Mouse (Mus musculus) embryonic facial prominence, embryonic 14.5 days (tissue): ENCODE data around the gene Gm20388. TPM values are rescaled to one million over a fixed set of nuclear protein-coding genes. Genes with fewer than 3 reads are reported as not detected.

Source experiments
- ATAC-seq: fragments of 200-750 bp; cut with Nextera tagmentation; 2 replicates; pipeline ENCODE4 v1.8.0; 2017; ENCODE audit warnings: low read depth, moderate number of reproducible peaks, moderate TSS enrichment
- DNase-seq: peaks from one replicate; pipeline ENCODE4 v3.0.0-alpha.2; 2015; ENCODE audit warnings: low spot score
- H3K27ac ChIP-seq: fragments of 300-500 bp; sonication (generic); replicated peaks from 2 replicates; pipeline ENCODE4 v1.5.1; 2014; ENCODE audit warnings: low read depth, mild to moderate bottlenecking, low read length, moderate library complexity
- H3K27me3 ChIP-seq: fragments of 300-500 bp; sonication (generic); replicated peaks from 2 replicates; pipeline ENCODE4 v1.6.1; 2014; ENCODE audit warnings: low read length; ENCODE audit not compliant: control insufficient read depth, insufficient read depth
- H3K36me3 ChIP-seq: fragments of 300-500 bp; sonication (generic); 2 replicates; pipeline ENCODE4 v1.6.1; 2014; ENCODE audit warnings: low read length, mixed read lengths; ENCODE audit not compliant: control insufficient read depth, insufficient read depth
- H3K4me1 ChIP-seq: fragments of 300-500 bp; sonication (generic); 2 replicates; pipeline ENCODE4 v1.6.1; 2014; ENCODE audit warnings: antibody characterized with exemption, low read length; ENCODE audit not compliant: control insufficient read depth, insufficient read depth
- H3K4me2 ChIP-seq: fragments of 300-500 bp; sonication (generic); 2 replicates; pipeline ENCODE4 v1.6.1; 2014; ENCODE audit warnings: low read depth, mild to moderate bottlenecking, low read length, moderate library complexity, mixed read lengths
- H3K4me3 ChIP-seq: fragments of 300-500 bp; sonication (generic); 2 replicates; pipeline ENCODE4 v1.5.1; 2014; ENCODE audit warnings: low read depth, mild to moderate bottlenecking, low read length
- H3K9ac ChIP-seq: fragments of 300-500 bp; sonication (generic); 2 replicates; pipeline ENCODE4 v1.6.1; 2014; ENCODE audit warnings: low read depth, mild to moderate bottlenecking, low read length, moderate library complexity, mixed read lengths
- H3K9me3 ChIP-seq: fragments of 300-500 bp; sonication (generic); 2 replicates; pipeline ENCODE4 v1.6.1; 2016; ENCODE audit warnings: low read length; ENCODE audit not compliant: control insufficient read depth
- WGBS: fragments of 180-500 bp; shearing (Covaris S2); extraction: QIAGEN DNeasy Blood & Tissue Kit; methylation state at CpG from one replicate; pipeline ENCODE4 v1.1.7; 2014; 5-methylcytosine and 5-hydroxymethylcytosine counted together
- polyA plus RNA-seq: library from polyadenylated mRNA; unstranded; fragments of >200 nt; fragmentation: Nextera tagmentation; extraction: Ambion mirVana; gene quantifications from 2 replicates; pipeline ENCODE4 v1.2.1, GENCODE M21; 2014

Gene Gm20388
- polyA plus RNA-seq, 1 experiment from 2014 or later, result not detected

GRCm38 (mm10) chr8:120454404-120454803 lies 543.8 kb downstream of the Gm20388 start:
- H3K4me2 ChIP-seq, result no peak overlapping the region
- H3K27ac ChIP-seq, result no peak overlapping the region
- H3K4me1 ChIP-seq, result peaks cover 15% of the 10 kb centered on the region
- no peaks in the 10 kb centered on the region for H3K27me3 ChIP-seq
- ATAC-seq, result no peak
- H3K36me3 ChIP-seq, result no peaks in the 10 kb centered on the region
- WGBS, result 78% methylated on average over 6 of the region's 6 CpGs
- no peaks in the 10 kb centered on the region for H3K9me3 ChIP-seq
- DNase-seq, result no peak
- H3K4me3 ChIP-seq, result no peak overlapping the region
- H3K9ac ChIP-seq, result no peak overlapping the region

GRCm38 (mm10) chr8:120460375-120460774 lies 549.7 kb downstream of the Gm20388 start:
- Histone ChIP-seq H3K4me2 (no peak overlapping the region), H3K36me3 (no peaks in the 10 kb centered on the region), H3K4me3 (no peak overlapping the region), H3K9ac (no peak overlapping the region), H3K27me3 (no peaks in the 10 kb centered on the region), H3K27ac (peak overlapping the region; percentile 52; the same call in 1 of the 2 replicates), H3K9me3 (no peaks in the 10 kb centered on the region), H3K4me1 (peaks cover 30% of the 10 kb centered on the region)
- DNase-seq (no peak), ATAC-seq (no peak)
- 50% methylated on average over 6 of the region's 6 CpGs for WGBS

DNA sequence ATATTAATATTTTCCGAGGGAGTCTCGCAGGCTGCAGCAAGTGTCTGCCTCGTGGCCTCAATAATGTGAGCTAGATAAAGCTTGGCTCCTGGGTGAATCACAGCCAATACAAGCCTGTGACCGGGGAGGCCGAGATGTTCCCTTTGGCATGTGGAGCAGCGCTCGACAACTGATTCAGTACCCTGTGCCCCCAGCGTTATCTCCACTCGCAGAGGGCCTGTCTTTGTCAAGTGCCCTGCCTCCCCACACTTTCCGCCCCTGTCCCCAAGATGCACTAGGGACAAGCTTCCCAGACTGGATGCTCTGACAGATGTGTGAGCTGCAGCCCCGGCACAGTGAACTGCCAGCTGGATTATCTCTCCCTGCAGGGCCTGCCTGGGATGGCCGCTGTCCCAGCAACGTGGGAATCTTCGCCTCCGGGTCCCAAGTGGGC lies 551.5 kb downstream of the Gm20388 start:
- H3K9me3 ChIP-seq, result no peaks in the 10 kb centered on the region
- H3K27me3 ChIP-seq, result no peaks in the 10 kb centered on the region
- 46% methylated on average over 15 of the region's 15 CpGs for WGBS
- no peak overlapping the region; the same call in 1 of the 2 replicates for H3K9ac ChIP-seq
- ATAC-seq, result no peak
- no peak for DNase-seq
- H3K27ac ChIP-seq, result no peak overlapping the region
- no peak overlapping the region for H3K4me3 ChIP-seq
- H3K4me1 ChIP-seq, result peaks cover 44% of the 10 kb centered on the region
- no peaks in the 10 kb centered on the region for H3K36me3 ChIP-seq
- no peak overlapping the region for H3K4me2 ChIP-seq

DNA sequence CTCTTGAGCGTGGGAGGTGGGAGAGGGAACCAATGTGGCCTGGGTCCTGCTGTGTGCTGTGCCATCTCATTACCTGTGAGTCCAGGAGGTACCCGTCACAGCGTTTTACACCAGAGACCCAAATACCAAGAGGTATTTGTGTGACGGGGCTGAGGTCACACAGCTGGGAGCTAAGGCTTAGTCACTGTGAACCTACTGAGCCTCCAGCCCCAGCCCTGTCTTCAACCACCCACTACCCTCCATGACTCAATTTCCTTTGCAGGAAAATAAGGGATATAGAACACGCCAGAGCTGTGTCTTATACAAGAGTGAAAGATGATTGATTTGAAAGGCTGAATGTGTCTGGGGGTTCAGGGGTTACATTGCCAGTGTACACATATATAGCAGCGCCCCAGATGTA lies 552.0 kb downstream of the Gm20388 start:
- Histone ChIP-seq H3K27ac (no peak overlapping the region), H3K4me3 (no peak overlapping the region)
- 80% methylated on average over 6 of the region's 6 CpGs for WGBS

GRCm38 (mm10) chr8:120463918-120464584 lies 553.4 kb downstream of the Gm20388 start:
- Histone ChIP-seq H3K27ac (no peak overlapping the region), H3K9ac (no peak overlapping the region), H3K4me1 (peaks cover 44% of the 10 kb centered on the region), H3K4me3 (no peak overlapping the region), H3K27me3 (no peaks in the 10 kb centered on the region), H3K4me2 (no peak overlapping the region), H3K36me3 (no peaks in the 10 kb centered on the region), H3K9me3 (no peaks in the 10 kb centered on the region)
- ATAC-seq, result no peak
- no peak for DNase-seq
- 87% methylated on average over 9 of the region's 9 CpGs for WGBS

More for the DNA sequence above, 552.0 kb downstream of the Gm20388 start:
- Histone ChIP-seq H3K9ac (no peak overlapping the region), H3K9me3 (no peaks in the 10 kb centered on the region), H3K36me3 (no peaks in the 10 kb centered on the region), H3K4me1 (peaks cover 44% of the 10 kb centered on the region), H3K4me2 (no peak overlapping the region), H3K27me3 (no peaks in the 10 kb centered on the region)
- DNase-seq (no peak), ATAC-seq (no peak)

DNA sequence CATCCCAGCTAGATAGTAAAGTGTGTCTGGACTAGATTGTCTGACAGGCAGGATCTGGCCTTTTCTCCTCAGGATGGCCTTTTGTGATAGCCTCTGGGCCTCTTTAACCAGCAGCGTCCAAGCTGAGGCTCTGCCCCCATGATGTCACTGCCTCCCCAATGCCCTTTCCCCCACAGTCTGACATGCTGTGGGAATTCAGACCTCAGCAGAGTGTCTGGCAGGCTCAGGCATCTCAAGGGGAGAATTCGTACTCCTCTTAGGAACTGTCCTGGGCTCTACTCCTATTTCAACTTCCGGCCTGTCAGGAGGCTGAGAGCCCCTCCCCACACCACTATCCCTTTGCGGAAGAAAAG lies 553.9 kb downstream of the Gm20388 start:
- Histone ChIP-seq H3K4me2 (no peak overlapping the region), H3K4me1 (peaks cover 38% of the 10 kb centered on the region), H3K27me3 (no peaks in the 10 kb centered on the region), H3K36me3 (no peaks in the 10 kb centered on the region), H3K9ac (no peak overlapping the region), H3K27ac (no peak overlapping the region), H3K4me3 (no peak overlapping the region), H3K9me3 (no peaks in the 10 kb centered on the region)
- no peak for DNase-seq
- 45% methylated on average over 4 of the region's 4 CpGs for WGBS
- ATAC-seq, result no peak

GRCm38 (mm10) chr8:120465710-120466109 lies 555.1 kb downstream of the Gm20388 start:
- peak; percentile 94 for DNase-seq
- WGBS, result 6% methylated on average over 8 of the region's 8 CpGs
- ATAC-seq, result peak; percentile 74
- H3K4me3 ChIP-seq, result no peak overlapping the region
- peak overlapping the region; percentile 34; the same call in 1 of the 2 replicates for H3K9ac ChIP-seq
- peaks cover 27% of the 10 kb centered on the region for H3K4me1 ChIP-seq
- no peaks in the 10 kb centered on the region for H3K9me3 ChIP-seq
- no peaks in the 10 kb centered on the region for H3K27me3 ChIP-seq
- peak overlapping the region; percentile 23; the same call in 1 of the 2 replicates for H3K4me2 ChIP-seq
- no peaks in the 10 kb centered on the region for H3K36me3 ChIP-seq
- H3K27ac ChIP-seq, result 0 out of 2 replicates have a peak overlapping the region, but pooled peaks have one; percentile 44

DNA sequence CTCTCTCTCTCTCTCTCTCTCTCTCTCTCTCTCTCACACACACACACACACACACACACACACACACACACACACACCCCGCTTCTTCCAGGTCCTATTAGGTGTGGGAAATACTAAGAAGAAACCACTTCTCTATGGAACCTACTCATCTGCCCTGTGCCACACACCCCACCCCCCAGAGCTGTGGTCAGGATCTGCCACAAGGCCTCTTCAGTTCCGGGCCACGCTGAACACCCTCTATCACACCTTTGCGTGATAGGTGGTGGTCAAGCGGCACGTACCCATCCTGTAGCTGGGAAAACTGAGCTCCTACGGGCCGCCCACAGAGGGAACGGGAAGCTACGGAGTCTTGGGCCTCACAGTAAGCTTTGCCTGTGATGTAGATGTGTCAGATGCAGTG lies 555.6 kb downstream of the Gm20388 start:
- Histone ChIP-seq H3K4me1 (peaks cover 31% of the 10 kb centered on the region), H3K4me2 (no peak overlapping the region), H3K9ac (no peak overlapping the region), H3K27ac (peak overlapping the region; percentile 44; the same call in 1 of the 2 replicates), H3K36me3 (no peaks in the 10 kb centered on the region), H3K9me3 (no peaks in the 10 kb centered on the region), H3K4me3 (no peak overlapping the region), H3K27me3 (no peaks in the 10 kb centered on the region)
- WGBS, result 66% methylated on average over 10 of the region's 10 CpGs
- ATAC-seq, result no peak
- DNase-seq, result no peak

GRCm38 (mm10) chr8:120467598-120467997 lies 557.0 kb downstream of the Gm20388 start:
- peaks cover 31% of the 10 kb centered on the region for H3K4me1 ChIP-seq
- 93% methylated on average over 7 of the region's 7 CpGs for WGBS

More at GRCm38 (mm10) chr8:120467598-120467997, 557.0 kb downstream of the Gm20388 start:
- Histone ChIP-seq H3K4me3 (no peak overlapping the region), H3K9me3 (no peaks in the 10 kb centered on the region), H3K4me2 (no peak overlapping the region), H3K27me3 (no peaks in the 10 kb centered on the region), H3K36me3 (no peaks in the 10 kb centered on the region), H3K27ac (no peak overlapping the region), H3K9ac (no peak overlapping the region)
- DNase-seq, result no peak
- no peak for ATAC-seq
